Mouse (Mus musculus) forebrain, embryonic 11.5 days (tissue): ENCODE data around the gene Ros1. TPM values are rescaled to one million over a fixed set of nuclear protein-coding genes. Genes with fewer than 3 reads are reported as not detected.
A peak's percentile ranks its signal among the peaks of the same experiment; 100 is the strongest.

Source experiments
- ATAC-seq: fragments of 200-750 bp; cut with Nextera tagmentation; replicated peaks from 2 replicates; pipeline ENCODE4 v1.8.0; 2017; ENCODE audit warnings: moderate TSS enrichment; ENCODE audit not compliant: low FRiP score
- DNase-seq: peaks from one replicate; pipeline ENCODE4 v3.0.0-alpha.2; 2017; ENCODE audit warnings: low spot score
- H3K27ac ChIP-seq: fragments of 300-500 bp; sonication (generic); 2 replicates; pipeline ENCODE4 v1.5.1; 2014; ENCODE audit warnings: low read depth, low read length
- H3K27me3 ChIP-seq: fragments of 300-500 bp; sonication (generic); 2 replicates; pipeline ENCODE4 v1.6.1; 2014; ENCODE audit warnings: mild to moderate bottlenecking, low read length, mixed read lengths; ENCODE audit not compliant: control insufficient read depth, insufficient read depth
- H3K36me3 ChIP-seq: fragments of 300-500 bp; sonication (generic); 2 replicates; pipeline ENCODE4 v1.6.1; 2014; ENCODE audit warnings: mild to moderate bottlenecking, low read length, moderate library complexity, mixed read lengths; ENCODE audit not compliant: control insufficient read depth, insufficient read depth
- H3K4me1 ChIP-seq: fragments of 300-500 bp; sonication (generic); replicated peaks from 2 replicates; pipeline ENCODE4 v1.6.1; 2014; ENCODE audit warnings: low read length, mixed read lengths; ENCODE audit not compliant: control insufficient read depth, insufficient read depth
- H3K4me2 ChIP-seq: fragments of 300-500 bp; sonication (generic); 2 replicates; pipeline ENCODE4 v1.6.1; 2014; ENCODE audit warnings: low read depth, mild to moderate bottlenecking, low read length, moderate library complexity, mixed read lengths; ENCODE audit not compliant: severe bottlenecking
- H3K4me3 ChIP-seq: fragments of 300-500 bp; sonication (generic); 2 replicates; pipeline ENCODE4 v1.5.1; 2014; ENCODE audit warnings: low read depth, low read length
- H3K9ac ChIP-seq: fragments of 300-500 bp; sonication (generic); 2 replicates; pipeline ENCODE4 v1.6.1; 2014; ENCODE audit warnings: low read length
- H3K9me3 ChIP-seq: fragments of 300-500 bp; sonication (generic); 2 replicates; pipeline ENCODE4 v1.6.1; 2016; ENCODE audit warnings: low read length, mixed read lengths; ENCODE audit not compliant: control insufficient read depth
- WGBS: fragments of 180-500 bp; shearing (Covaris S2); extraction: QIAGEN DNeasy Blood & Tissue Kit; methylation state at CpG from one replicate; pipeline ENCODE4 v1.1.7; 2014; 5-methylcytosine and 5-hydroxymethylcytosine counted together
- polyA plus RNA-seq: library from polyadenylated mRNA; unstranded; fragments of >200 nt; fragmentation: Nextera tagmentation; extraction: Ambion mirVana; gene quantifications from 2 replicates; pipeline ENCODE4 v1.2.1, GENCODE M21; 2014

Ros1 gene
- polyA plus RNA-seq, 1 experiment from 2014 or later, result not detected

- H3K4me2 ChIP-seq, result no peak overlapping the region
- DNase-seq, result no peak
- H3K27ac ChIP-seq, result no peak overlapping the region
- H3K9ac ChIP-seq, result no peak overlapping the region
- WGBS, result 3% methylated on average over 10 of the region's 10 CpGs
- peaks cover 8% of the 10 kb centered on the region; the same call in 1 of the 2 replicates for H3K4me1 ChIP-seq
- no peaks in the 10 kb centered on the region for H3K36me3 ChIP-seq
- H3K9me3 ChIP-seq, result no peaks in the 10 kb centered on the region
- H3K4me3 ChIP-seq, result no peak overlapping the region
- no peak for ATAC-seq
- H3K27me3 ChIP-seq, result peaks cover 58% of the 10 kb centered on the region
Measured at GRCm38 (mm10) chr10:52029421-52030080, 165.5 kb downstream of the Ros1 start.

DNA sequence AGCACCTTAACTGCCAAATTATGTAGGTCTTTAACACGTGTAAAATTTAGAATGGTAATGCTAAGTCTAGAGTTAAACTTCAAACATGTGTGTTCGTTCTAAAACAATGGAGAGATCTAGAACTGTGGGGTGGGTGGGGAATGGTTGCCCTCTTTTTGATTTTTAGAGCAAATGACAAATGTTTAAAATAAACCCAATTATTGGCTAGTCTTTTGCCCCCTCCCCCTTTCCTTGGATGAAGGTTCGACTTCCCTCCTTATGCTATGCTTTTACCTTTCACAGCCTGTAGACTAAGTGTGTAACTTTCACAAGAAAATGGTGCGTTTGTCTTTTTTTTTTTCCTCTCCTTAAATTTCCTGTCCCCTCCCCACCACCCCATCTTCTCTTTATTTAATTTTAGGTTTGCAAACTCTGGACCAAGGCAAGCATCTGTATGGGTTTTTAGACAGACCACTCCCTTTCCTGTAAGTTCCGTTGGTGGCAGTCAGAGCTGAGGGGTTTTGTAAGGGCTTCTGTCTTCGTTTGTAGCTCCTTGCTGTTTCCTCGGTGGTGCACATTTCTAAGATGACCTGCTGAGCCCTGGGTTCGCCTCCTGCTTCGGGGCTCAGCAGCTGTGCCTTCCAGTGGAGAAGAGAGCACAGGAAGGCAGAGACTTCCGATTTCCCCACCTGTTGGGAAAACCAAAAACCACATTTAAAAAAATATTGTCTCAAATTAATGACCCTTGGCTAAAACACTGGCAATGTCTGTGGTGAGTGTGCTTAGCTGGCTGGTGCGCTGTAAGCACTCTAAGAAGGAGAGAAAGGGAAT, 166.3 kb downstream of the Ros1 start:
- H3K36me3 ChIP-seq, result no peaks in the 10 kb centered on the region
- ATAC-seq (no peak), DNase-seq (no peak)
- H3K27me3 ChIP-seq, result peaks cover 65% of the 10 kb centered on the region
- H3K4me1 ChIP-seq, result peaks cover 8% of the 10 kb centered on the region; the same call in 1 of the 2 replicates
- no peaks in the 10 kb centered on the region for H3K9me3 ChIP-seq
- H3K27ac ChIP-seq, result no peak overlapping the region
- 1% methylated on average over 11 of the region's 11 CpGs for WGBS
- no peak overlapping the region for H3K4me3 ChIP-seq
- no peak overlapping the region for H3K4me2 ChIP-seq
- H3K9ac ChIP-seq, result no peak overlapping the region

- peak overlapping the region; percentile 37 for H3K4me3 ChIP-seq
- no peaks in the 10 kb centered on the region for H3K9me3 ChIP-seq
- H3K36me3 ChIP-seq, result no peaks in the 10 kb centered on the region
- peak; percentile 57 for ATAC-seq
- DNase-seq, result peak; percentile 71
- peak overlapping the region; percentile 41; the same call in 1 of the 2 replicates for H3K9ac ChIP-seq
- peaks cover 74% of the 10 kb centered on the region for H3K27me3 ChIP-seq
- 1% methylated on average over 60 of the region's 68 CpGs for WGBS
- peaks cover 8% of the 10 kb centered on the region for H3K4me1 ChIP-seq
- H3K4me2 ChIP-seq, result peak overlapping the region; percentile 80
- no peak overlapping the region for H3K27ac ChIP-seq
Measured at GRCm38 (mm10) chr10:52027161-52028035, 167.6 kb downstream of the Ros1 start.

- 3% methylated on average over 7 of the region's 7 CpGs for WGBS
- no peak for DNase-seq
- no peak for ATAC-seq
Measured at GRCm38 (mm10) chr10:52025821-52026220, 169.2 kb downstream of the Ros1 start.

GRCm38 (mm10) chr10:52025291-52025690, 169.8 kb downstream of the Ros1 start:
- Histone ChIP-seq H3K9ac (no peak overlapping the region), H3K27me3 (peaks cover 80% of the 10 kb centered on the region), H3K4me3 (no peak overlapping the region), H3K9me3 (no peaks in the 10 kb centered on the region), H3K4me1 (peaks cover 15% of the 10 kb centered on the region), H3K27ac (no peak overlapping the region), H3K4me2 (no peak overlapping the region), H3K36me3 (no peaks in the 10 kb centered on the region)
- WGBS, result 0% methylated on average over 1 of the region's 1 CpGs
- ATAC-seq (no peak), DNase-seq (no peak)

More at GRCm38 (mm10) chr10:52025821-52026220, 169.2 kb downstream of the Ros1 start:
- Histone ChIP-seq H3K9me3 (no peaks in the 10 kb centered on the region), H3K27me3 (peaks cover 77% of the 10 kb centered on the region), H3K4me1 (peaks cover 15% of the 10 kb centered on the region), H3K36me3 (no peaks in the 10 kb centered on the region), H3K4me2 (no peak overlapping the region), H3K27ac (no peak overlapping the region), H3K4me3 (no peak overlapping the region), H3K9ac (no peak overlapping the region)

- no peak overlapping the region for H3K4me2 ChIP-seq
- WGBS, result 5% methylated on average over 2 of the region's 2 CpGs
- peaks cover 15% of the 10 kb centered on the region for H3K4me1 ChIP-seq
- peaks cover 75% of the 10 kb centered on the region for H3K27me3 ChIP-seq
- no peaks in the 10 kb centered on the region for H3K9me3 ChIP-seq
- no peak overlapping the region for H3K4me3 ChIP-seq
- H3K36me3 ChIP-seq, result no peaks in the 10 kb centered on the region
- no peak overlapping the region for H3K9ac ChIP-seq
- ATAC-seq, result no peak
- no peak for DNase-seq
- H3K27ac ChIP-seq, result no peak overlapping the region
Measured at GRCm38 (mm10) chr10:52024053-52024410, 171.0 kb downstream of the Ros1 start.

DNA sequence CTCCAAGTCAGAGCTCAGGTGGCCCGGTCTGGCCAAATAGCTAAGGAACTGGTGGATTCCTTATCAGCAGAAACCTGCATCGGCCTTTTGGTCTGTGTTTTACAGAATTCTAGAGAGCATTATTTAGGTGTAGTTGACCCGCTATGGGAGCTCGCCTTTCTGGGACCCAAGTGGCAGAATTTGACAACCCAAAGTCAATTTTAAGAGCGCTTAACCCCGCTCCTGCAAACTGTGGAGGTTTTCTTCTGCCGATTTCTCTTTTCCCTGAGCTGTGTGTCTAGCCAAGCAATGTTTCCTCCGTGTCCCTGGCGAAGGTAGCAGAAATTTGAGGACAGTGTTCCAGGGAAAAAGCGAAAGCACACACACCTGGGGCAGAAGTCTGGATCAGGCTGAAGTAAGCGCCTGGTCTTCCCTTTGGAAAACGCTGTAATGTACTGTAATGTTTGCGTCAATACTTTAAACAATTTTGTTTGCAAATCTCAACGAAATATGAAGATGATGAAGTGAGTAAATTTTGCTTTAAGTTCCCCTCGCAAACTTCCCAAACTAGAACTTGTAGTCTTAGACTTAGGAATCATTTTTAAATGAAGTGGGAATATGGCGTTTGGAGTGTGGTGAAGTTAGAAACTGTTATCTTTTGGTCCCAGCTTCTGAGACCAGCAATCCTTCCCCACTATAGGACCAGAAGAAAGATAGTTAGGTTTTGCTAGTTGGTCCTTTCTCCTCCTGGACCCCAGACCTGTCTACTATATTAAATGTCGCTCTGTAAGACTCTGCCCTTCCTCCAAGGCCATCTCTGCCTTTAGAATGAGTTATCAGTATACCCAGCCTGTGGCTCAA, 171.6 kb downstream of the Ros1 start:
- Histone ChIP-seq H3K4me2 (peak overlapping the region; percentile 95; the same call in 1 of the 2 replicates), H3K9ac (no peak overlapping the region), H3K9me3 (no peaks in the 10 kb centered on the region), H3K4me1 (peaks cover 15% of the 10 kb centered on the region), H3K27me3 (peaks cover 70% of the 10 kb centered on the region), H3K36me3 (no peaks in the 10 kb centered on the region), H3K4me3 (peak overlapping the region; percentile 40), H3K27ac (no peak overlapping the region)
- DNase-seq, result peak; percentile 57
- 3% methylated on average over 17 of the region's 17 CpGs for WGBS
- ATAC-seq, result no peak
